Mouse (Mus musculus) CH12.LX (cell line): Measurements from ENCODE around the gene Nubpl. TPM values are rescaled to one million over a fixed set of nuclear protein-coding genes. Genes with fewer than 3 reads are reported as not detected.

ENCODE experiments used
- DNase-seq: peaks from one replicate; pipeline ENCODE4 v3.0.0-alpha.2; 2013; ENCODE audit errors: extremely low read depth
- H3K27ac ChIP-seq: 2 replicates; pipeline ENCODE4 v1.5.1; 2012; ENCODE audit warnings: low read depth, mild to moderate bottlenecking, control low read depth, moderate library complexity; ENCODE audit not compliant: insufficient read depth
- H3K27me3 ChIP-seq: replicated peaks from 2 replicates; pipeline ENCODE3; 2012; ENCODE audit warnings: inconsistent platforms
- H3K36me3 ChIP-seq, 2 experiments: replicated peaks in 1 of 2; 2 replicates each; pipeline versions ENCODE3 to v1.6.1; 2012; ENCODE audit warnings: inconsistent platforms in 1 of 2, low read length in 1 of 2, mild to moderate bottlenecking in 1 of 2, mixed read lengths in 1 of 2, moderate library complexity in 1 of 2; ENCODE audit not compliant: control insufficient read depth in 1 of 2, insufficient read depth in 1 of 2
- H3K4me1 ChIP-seq, 2 experiments: 2 replicates each; pipeline ENCODE4 v1.6.1; 2012; ENCODE audit warnings: inconsistent platforms in 1 of 2, moderate library complexity in 1 of 2; ENCODE audit not compliant: insufficient read depth in 2 of 2, control insufficient read depth in 1 of 2
- H3K4me2 ChIP-seq: 2 replicates; pipeline ENCODE4 v1.6.1; 2012; ENCODE audit warnings: low read depth, mild to moderate bottlenecking, control low read depth; ENCODE audit not compliant: poor library complexity, insufficient read depth, severe bottlenecking
- H3K4me3 ChIP-seq, 3 experiments: fragments of 150-350 bp in 1 of 3; sonication (generic) in 1 of 3; replicated peaks in 1 of 3; 2 replicates each; pipeline versions ENCODE3 to v1.5.1; 2011 to 2012; ENCODE audit warnings: low read depth in 2 of 3, low read length in 2 of 3, mild to moderate bottlenecking in 2 of 3, moderate library complexity in 2 of 3, control low read depth in 1 of 3, improper control_type of control experiment in 1 of 3, inconsistent platforms in 1 of 3, mixed read lengths in 1 of 3; ENCODE audit not compliant: poor library complexity in 1 of 3
- H3K79me2 ChIP-seq: replicated peaks from 2 replicates; pipeline ENCODE4 v1.6.1; 2012; ENCODE audit warnings: mild to moderate bottlenecking, moderate library complexity; ENCODE audit not compliant: control insufficient read depth, poor library complexity, insufficient read depth, severe bottlenecking; ENCODE audit errors: extremely low read depth
- H3K9ac ChIP-seq: 2 replicates; pipeline ENCODE4 v1.6.1; 2012; ENCODE audit warnings: low read depth, mild to moderate bottlenecking, control low read depth, moderate library complexity; ENCODE audit not compliant: insufficient read depth
- H3K9me3 ChIP-seq: replicated peaks from 2 replicates; pipeline ENCODE3; 2012; ENCODE audit warnings: low read length, inconsistent platforms, mixed read lengths
- BHLHE40 ChIP-seq: IDR thresholded peaks from 2 replicates; pipeline ENCODE4 v1.6.1; 2011; ENCODE audit warnings: mild to moderate bottlenecking, low read depth, low read length, improper control_type of control experiment
- CHD1 ChIP-seq: IDR thresholded peaks from 2 replicates; pipeline ENCODE4 v1.6.1; 2012; ENCODE audit warnings: low read depth, low read length, improper control_type of control experiment, inconsistent platforms
- E2F4 ChIP-seq: IDR thresholded peaks from 2 replicates; pipeline ENCODE4 v1.6.1; 2011; ENCODE audit warnings: low read depth, low read length, improper control_type of control experiment; ENCODE audit not compliant: insufficient replicate concordance
- GABPA ChIP-seq: IDR thresholded peaks from 2 replicates; pipeline ENCODE4 v1.6.1; 2012; ENCODE audit warnings: low read depth, low read length, improper control_type of control experiment, inconsistent platforms; ENCODE audit not compliant: insufficient replicate concordance
- HCFC1 ChIP-seq: IDR thresholded peaks from 2 replicates; pipeline ENCODE4 v1.6.1; 2012; ENCODE audit warnings: low read depth, mild to moderate bottlenecking, inconsistent platforms, low read length, improper control_type of control experiment
- IRF4 ChIP-seq: IDR thresholded peaks from 2 replicates; pipeline ENCODE4 v1.6.1; 2014; ENCODE audit warnings: low read depth, mild to moderate bottlenecking, inconsistent platforms, low read length, improper control_type of control experiment
- MAX ChIP-seq: IDR thresholded peaks from 2 replicates; pipeline ENCODE4 v1.6.1; 2011; ENCODE audit warnings: low read length, improper control_type of control experiment
- MAZ ChIP-seq: IDR thresholded peaks from 2 replicates; pipeline ENCODE4 v1.6.1; 2012; ENCODE audit warnings: low read depth, mild to moderate bottlenecking, inconsistent platforms, low read length, improper control_type of control experiment, moderate library complexity
- MEF2A ChIP-seq: IDR thresholded peaks from 2 replicates; pipeline ENCODE4 v1.6.1; 2014; ENCODE audit warnings: low read depth, mild to moderate bottlenecking, inconsistent platforms, low read length, improper control_type of control experiment, borderline replicate concordance
- MYC ChIP-seq: IDR thresholded peaks from 2 replicates; pipeline ENCODE4 v1.6.1; 2011; ENCODE audit warnings: low read depth, mild to moderate bottlenecking, improper control_type of control experiment, low read length
- PAX5 ChIP-seq: IDR thresholded peaks from 2 replicates; pipeline ENCODE4 v1.6.1; 2012; ENCODE audit warnings: low read length, inconsistent platforms, mixed read lengths
- RCOR1 ChIP-seq: conservative IDR thresholded peaks from 2 replicates; pipeline ENCODE4 v1.6.1; 2012; ENCODE audit warnings: low read depth, mild to moderate bottlenecking, inconsistent platforms, low read length, improper control_type of control experiment
- SMC3 ChIP-seq: IDR thresholded peaks from 2 replicates; pipeline ENCODE4 v1.6.1; 2011; ENCODE audit warnings: low read depth, low read length, improper control_type of control experiment
- TBP ChIP-seq: conservative IDR thresholded peaks from 2 replicates; pipeline ENCODE4 v1.6.1; 2011; ENCODE audit warnings: low read depth, low read length, improper control_type of control experiment
- TCF12 ChIP-seq: IDR thresholded peaks from 2 replicates; pipeline ENCODE4 v1.6.1; 2014; ENCODE audit warnings: low read depth, mild to moderate bottlenecking, inconsistent platforms, low read length, improper control_type of control experiment
- UBTF ChIP-seq: IDR thresholded peaks from 2 replicates; pipeline ENCODE4 v1.6.1; 2012; ENCODE audit warnings: low read depth, mild to moderate bottlenecking, inconsistent platforms, low read length, improper control_type of control experiment, moderate library complexity
- USF1 ChIP-seq: IDR thresholded peaks from 2 replicates; pipeline ENCODE4 v1.6.1; 2014; ENCODE audit warnings: low read depth, mild to moderate bottlenecking, inconsistent platforms, low read length, improper control_type of control experiment
- USF2 ChIP-seq: conservative IDR thresholded peaks from 2 replicates; pipeline ENCODE4 v1.6.1; 2011; ENCODE audit warnings: low read depth, low read length, improper control_type of control experiment
- ZMIZ1 ChIP-seq: IDR thresholded peaks from 2 replicates; pipeline ENCODE4 v1.6.1; 2012; ENCODE audit warnings: low read depth, mild to moderate bottlenecking, inconsistent platforms, low read length, improper control_type of control experiment
- dilution Hi-C: fragments of 300-500 bp; cut with MboI; formaldehyde crosslinking; loops from 2 replicates; pipeline ENCODE4 v1.14.3; 2020; ENCODE audit warnings: low sequenced_read_pairs; ENCODE audit not compliant: extremely low pct_unique_long_range_greater_than_20kb, extremely low pct_ligation_motif_present
- in situ Hi-C: fragments of 300-500 bp; cut with MboI; formaldehyde crosslinking; loops from 3 replicates; pipeline ENCODE4 v1.14.3; 2019; ENCODE audit warnings: low sequenced_read_pairs, low pct_ligation_motif_present, low pct_unique_long_range_greater_than_20kb, mixed read lengths
- polyA plus RNA-seq: library from polyadenylated mRNA; unstranded; fragments of >175 nt; gene quantifications from 2 replicates; pipeline ENCODE4 v1.2.1, GENCODE M21; 2012; ENCODE audit warnings: low read depth; ENCODE audit not compliant: insufficient read length
- total RNA-seq, 2 experiments: library from RNA; depleted of rRNA; stranded (reverse); fragments of 300-350 nt in 1 of 2; fragments of >200 nt in 1 of 2; gene quantifications; 2 replicates each; pipeline ENCODE4 v1.2.3; 2012 to 2014

The Nubpl gene
- total and polyA plus RNA-seq, 3 experiments = 9.5 to 11.8 (median 11.1) TPM

DNA sequence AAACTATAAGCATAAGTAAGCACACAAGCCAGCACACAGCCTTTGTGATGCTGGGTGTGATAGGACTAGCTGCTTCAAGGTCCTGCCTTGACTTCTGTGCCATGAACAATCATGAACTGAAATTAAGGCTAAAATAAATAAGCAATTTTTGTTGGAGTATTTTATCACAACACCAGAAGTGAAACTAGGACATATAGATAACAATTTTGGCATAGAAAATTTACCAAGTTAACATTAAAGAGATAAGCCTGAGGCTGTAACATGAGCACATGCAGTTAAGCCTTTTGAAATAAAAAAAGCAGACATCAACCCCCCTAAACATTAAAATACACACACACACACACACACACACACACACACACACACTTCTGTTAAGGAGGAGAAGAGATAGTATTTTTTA lies 66.9 kb downstream of the Nubpl start:
- in situ Hi-C loops = no loop called here
- Histone ChIP-seq H3K4me3 (no peak overlapping the region), H3K4me1 (no peaks in the 10 kb centered on the region), H3K9ac (no peak overlapping the region), H3K27ac (no peak overlapping the region), H3K79me2 (no peaks in the 10 kb centered on the region), H3K27me3 (no peaks in the 10 kb centered on the region), H3K36me3 (peaks cover 0 to 2% of the 10 kb centered on the region in 2 experiments), H3K4me2 (no peak overlapping the region), H3K9me3 (peaks cover 2% of the 10 kb centered on the region)
- TF ChIP-seq HCFC1 (no peak), IRF4 (no peak), USF1 (no peak), MEF2A (no peak), ZMIZ1 (no peak), BHLHE40 (no peak), E2F4 (no peak), USF2 (no peak), PAX5 (no peak), GABPA (no peak), TBP (no peak), UBTF (no peak), CHD1 (no peak), MAZ (no peak), RCOR1 (no peak), TCF12 (no peak), MAX (no peak)
- dilution Hi-C loops = no loop called here
- DNase-seq = no peak

DNA sequence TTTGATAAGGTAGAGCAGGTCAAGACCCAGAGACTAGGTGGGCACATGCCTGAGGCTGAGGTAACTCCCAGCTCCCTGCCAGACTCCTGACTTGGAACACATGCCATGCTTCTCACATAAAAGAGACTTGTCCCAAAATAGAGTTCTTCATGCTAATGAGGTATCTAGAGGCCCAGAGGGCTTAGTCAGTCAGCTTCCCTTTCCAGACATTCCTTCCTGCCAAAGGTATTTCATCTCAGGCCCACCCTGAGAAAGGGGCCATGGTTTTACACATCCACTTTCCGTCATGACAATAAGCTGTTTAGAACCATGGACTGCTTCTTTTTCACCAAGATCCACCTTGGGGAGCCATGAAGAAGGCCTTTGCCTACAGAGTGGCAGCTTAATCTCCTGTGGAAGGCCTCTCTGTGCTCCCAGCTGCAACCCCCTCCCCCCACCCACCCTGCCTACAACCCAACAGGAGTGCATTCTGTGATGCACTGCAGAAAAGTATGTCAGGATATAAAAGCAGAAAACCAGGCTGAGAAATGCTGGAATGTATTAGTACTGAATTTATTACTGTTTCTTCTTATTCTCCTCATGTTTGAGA lies 88.8 kb downstream of the Nubpl start:
- H3K9ac ChIP-seq = no peak overlapping the region
- peaks cover 0 to 11% of the 10 kb centered on the region in 2 experiments; a peak in 2 of 4 replicates for H3K4me1 ChIP-seq
- H3K4me3 ChIP-seq = no peak overlapping the region
- H3K4me2 ChIP-seq = no peak overlapping the region
- no peak overlapping the region for H3K27ac ChIP-seq
- H3K36me3 ChIP-seq = no peaks in the 10 kb centered on the region
- H3K79me2 ChIP-seq = no peaks in the 10 kb centered on the region
- in situ Hi-C loops = no loop called here
- dilution Hi-C loops = no loop called here
- H3K27me3 ChIP-seq = no peaks in the 10 kb centered on the region
- H3K9me3 ChIP-seq = no peaks in the 10 kb centered on the region
- TF ChIP-seq MYC (no peak), SMC3 (no peak), HCFC1 (no peak), ZMIZ1 (no peak)
- no peak for DNase-seq
